Mouse (Mus musculus): ENCODE measurements around the gene Mto1.

DNA sequence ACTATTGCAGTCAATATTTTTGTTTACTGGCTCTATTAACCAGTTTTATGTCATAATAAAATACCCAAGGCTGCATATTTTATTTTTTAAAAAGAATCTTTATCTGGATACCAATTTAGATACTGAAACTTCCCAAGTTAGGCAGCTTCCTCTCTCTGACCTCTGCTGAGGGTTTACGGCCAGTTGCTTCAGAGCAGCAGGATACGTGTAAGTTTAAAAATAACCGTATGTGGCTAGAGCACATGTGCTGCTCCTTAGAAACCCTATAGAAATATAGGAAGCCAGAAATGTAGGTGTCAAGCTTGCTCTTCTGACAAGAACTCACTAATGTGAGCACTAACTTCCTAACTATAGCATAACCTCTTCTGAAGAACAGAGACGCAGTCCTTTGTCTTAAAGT lies 15.3 kb downstream of the Mto1 start:
- no peak for TF ChIP-seq CTCF (IDR thresholded peaks at IDR 0.05; ENCODE audit: extremely low read depth, insufficient read depth, low read length)
- TF ChIP-seq POLR2A (IDR thresholded peaks at IDR 0.05; ENCODE audit: extremely low read depth, insufficient read depth, low read length): no peak

Data from cortical plate, adult 2 months (tissue).